Mouse (Mus musculus): ENCODE measurements around the gene Gatd1.

GRCm38 (mm10) chr7:141459301-141459711 lies 45.4 kb upstream of the Gatd1 start:
- TF ChIP-seq HCFC1 (IDR thresholded peaks at IDR 0.05; ENCODE audit: low read depth, low read length) (no peak), CTCF (IDR thresholded peaks at IDR 0.05 in 2 of 3, conservative IDR thresholded peaks at IDR 0.05 in 1 of 3; ENCODE audit: control insufficient read depth in 1 of 3, insufficient read depth in 1 of 3, low read depth in 2 of 3, low read length in 3 of 3, poor library complexity in 1 of 3, severe bottlenecking in 1 of 3) (no peak), POLR2A (IDR thresholded peaks at IDR 0.05; ENCODE audit: control insufficient read depth in 1 of 2, insufficient read depth in 1 of 2, low read depth in 1 of 2, low read length in 2 of 2, poor library complexity in 1 of 2) (no peak), GATA1 (IDR thresholded peaks at IDR 0.05; ENCODE audit: low read depth, low read length) (no peak), RCOR1 (IDR thresholded peaks at IDR 0.05; ENCODE audit: low read depth, low read length) (no peak), ELF1 (IDR thresholded peaks at IDR 0.05; ENCODE audit: low read depth, low read length) (no peak), USF1 (IDR thresholded peaks at IDR 0.05; ENCODE audit: low read depth, low read length) (no peak), SMC3 (IDR thresholded peaks at IDR 0.05; ENCODE audit: low read depth, low read length) (no peak), EP300 (IDR thresholded peaks at IDR 0.05; ENCODE audit: low read depth in 1 of 2, low read length in 2 of 2) (no peak), NRF1 (IDR thresholded peaks at IDR 0.05; ENCODE audit: insufficient read depth, low read depth, low read length, poor library complexity, severe bottlenecking) (no peak), RAD21 (IDR thresholded peaks at IDR 0.05; ENCODE audit: low read depth, low read length) (no peak), MXI1 (IDR thresholded peaks at IDR 0.05; ENCODE audit: low read depth, low read length) (no peak), TAL1 (IDR thresholded peaks at IDR 0.05; ENCODE audit: low read length) (no peak)
